Mouse (Mus musculus): ENCODE measurements at regions not wholly inside any gene's neighbourhood (a gene's known extent, or its start where the extent isn't known, plus 50 kb on each side); places are given as distances from the start of the nearest gene placed in this dataset.

DNA sequence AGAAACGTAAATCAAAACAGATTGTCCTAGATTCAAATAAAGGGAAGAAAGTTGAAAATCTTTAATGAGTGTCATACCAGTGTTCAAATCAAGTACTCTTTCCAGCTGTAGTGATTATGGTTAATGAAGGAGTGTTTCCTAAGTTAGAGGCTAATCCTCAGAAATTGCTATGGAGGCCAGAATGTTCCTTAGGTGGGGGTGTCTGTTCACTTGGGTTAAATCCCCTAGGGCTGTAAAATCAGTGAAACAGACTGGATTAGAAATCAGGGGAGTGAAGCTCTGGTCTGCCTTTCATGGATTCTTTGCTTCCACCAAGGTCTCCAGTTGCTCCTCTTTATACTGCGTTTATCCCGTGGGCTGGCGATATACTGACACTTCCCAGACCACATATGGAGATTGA lies 270.7 kb upstream of the 1700056E22Rik start:
- H3K4me3 ChIP-seq (ENCODE audit: insufficient read depth, low read length) = no peak overlapping the region
- no peak overlapping the region for H3K27ac ChIP-seq (ENCODE audit: insufficient read depth, low read length)
- no peak for TF ChIP-seq POLR2A (IDR thresholded peaks at IDR 0.05; ENCODE audit: extremely low read depth, insufficient read depth, low read length)
- no peak for TF ChIP-seq CTCF (IDR thresholded peaks at IDR 0.05; ENCODE audit: extremely low read depth, insufficient read depth, low read length)
- H3K4me1 ChIP-seq (ENCODE audit: control insufficient read depth, insufficient read depth, low read length) = no peaks in the 10 kb centered on the region

DNA sequence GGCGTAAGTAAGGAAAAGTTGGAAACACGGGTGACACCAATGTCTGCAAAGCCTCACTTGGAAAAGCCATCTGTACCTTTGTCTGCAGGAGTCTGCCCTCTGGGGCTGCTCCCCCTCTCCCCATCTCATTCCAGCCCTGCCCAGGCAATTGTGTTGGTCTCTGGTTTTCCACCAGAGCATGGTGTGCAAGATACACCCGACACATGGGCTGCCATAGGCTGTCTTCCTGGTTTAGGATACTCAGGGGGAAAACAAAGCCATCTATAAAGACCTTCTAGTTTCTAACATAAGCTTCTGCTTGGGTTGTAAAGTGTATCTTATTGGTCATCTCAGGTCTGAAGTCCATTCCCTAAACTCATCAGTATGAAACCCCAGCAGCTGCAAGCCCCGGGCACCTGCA lies 270.1 kb upstream of the 1700056E22Rik start:
- TF ChIP-seq CTCF (IDR thresholded peaks at IDR 0.05; ENCODE audit: extremely low read depth, insufficient read depth, low read length) (no peak), POLR2A (IDR thresholded peaks at IDR 0.05; ENCODE audit: extremely low read depth, insufficient read depth, low read length) (no peak)
- Histone ChIP-seq H3K27ac (ENCODE audit: insufficient read depth, low read length) (no peak overlapping the region), H3K4me3 (ENCODE audit: insufficient read depth, low read length) (no peak overlapping the region), H3K4me1 (ENCODE audit: control insufficient read depth, insufficient read depth, low read length) (no peaks in the 10 kb centered on the region)

DNA sequence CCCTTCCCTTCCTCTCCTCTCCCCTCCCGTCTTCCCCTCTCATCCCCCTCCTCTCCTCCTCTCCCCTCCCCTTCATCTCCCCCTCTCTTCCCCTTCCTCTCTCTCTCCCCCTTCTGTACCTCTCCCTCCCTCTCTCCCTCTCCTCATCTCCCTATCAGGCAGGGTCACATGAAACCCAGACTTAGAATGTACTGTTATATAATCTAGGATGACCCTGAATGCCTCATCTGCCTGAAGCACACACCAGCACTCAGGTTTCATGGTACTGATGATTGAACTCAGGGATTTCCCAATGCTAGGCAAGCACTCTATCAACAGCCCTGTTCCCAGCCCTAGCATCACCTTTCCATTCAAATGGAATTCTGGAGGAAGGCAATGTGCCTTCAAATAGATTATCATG lies 264.6 kb upstream of the 1700056E22Rik start:
- no peak overlapping the region for H3K4me3 ChIP-seq (ENCODE audit: insufficient read depth, low read length)
- no peak overlapping the region for H3K27ac ChIP-seq (ENCODE audit: insufficient read depth, low read length)
- TF ChIP-seq CTCF (IDR thresholded peaks at IDR 0.05; ENCODE audit: extremely low read depth, insufficient read depth, low read length) = no peak
- TF ChIP-seq POLR2A (IDR thresholded peaks at IDR 0.05; ENCODE audit: extremely low read depth, insufficient read depth, low read length) = no peak
- H3K4me1 ChIP-seq (ENCODE audit: control insufficient read depth, insufficient read depth, low read length) = no peaks in the 10 kb centered on the region

DNA sequence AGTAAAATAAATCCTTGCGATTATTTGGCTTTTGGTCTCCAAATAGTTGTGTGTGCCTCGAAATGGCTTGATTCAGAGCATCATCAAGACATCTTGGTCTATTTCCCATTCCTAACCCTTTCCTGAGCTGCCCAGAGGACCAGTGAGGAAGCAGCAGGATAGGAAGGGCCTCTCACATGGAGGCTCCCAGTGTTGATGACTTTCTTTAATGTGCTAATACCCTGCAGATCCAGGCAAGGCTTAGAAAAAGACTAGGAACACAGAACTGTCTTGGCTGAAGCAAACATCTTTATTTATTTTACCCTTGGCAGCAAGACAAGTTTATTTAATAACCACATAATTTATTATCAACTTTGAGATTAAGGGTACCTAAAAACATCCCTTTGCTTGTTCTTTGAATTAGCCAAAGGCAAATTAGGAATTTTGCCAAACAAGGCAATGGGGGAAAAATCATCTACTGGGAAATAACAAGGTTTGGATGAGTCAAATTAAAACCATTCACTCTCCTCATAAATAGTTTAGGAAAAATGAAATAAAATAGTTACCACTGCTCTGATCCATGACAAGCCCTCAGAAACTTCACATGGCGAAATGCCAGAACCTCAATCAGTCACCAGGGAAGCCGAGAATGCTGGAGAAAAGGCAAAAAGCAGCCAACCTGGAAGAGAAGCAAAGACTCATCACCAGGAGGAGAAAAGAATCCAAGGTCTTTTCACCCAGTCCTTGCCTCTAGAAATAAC lies 263.1 kb upstream of the 1700056E22Rik start:
- H3K4me3 ChIP-seq (ENCODE audit: insufficient read depth, low read length) = no peak overlapping the region
- H3K27ac ChIP-seq (ENCODE audit: insufficient read depth, low read length) = no peak overlapping the region
- no peaks in the 10 kb centered on the region for H3K4me1 ChIP-seq (ENCODE audit: control insufficient read depth, insufficient read depth, low read length)
- TF ChIP-seq CTCF (IDR thresholded peaks at IDR 0.05; ENCODE audit: extremely low read depth, insufficient read depth, low read length) = no peak
- no peak for TF ChIP-seq POLR2A (IDR thresholded peaks at IDR 0.05; ENCODE audit: extremely low read depth, insufficient read depth, low read length)

DNA sequence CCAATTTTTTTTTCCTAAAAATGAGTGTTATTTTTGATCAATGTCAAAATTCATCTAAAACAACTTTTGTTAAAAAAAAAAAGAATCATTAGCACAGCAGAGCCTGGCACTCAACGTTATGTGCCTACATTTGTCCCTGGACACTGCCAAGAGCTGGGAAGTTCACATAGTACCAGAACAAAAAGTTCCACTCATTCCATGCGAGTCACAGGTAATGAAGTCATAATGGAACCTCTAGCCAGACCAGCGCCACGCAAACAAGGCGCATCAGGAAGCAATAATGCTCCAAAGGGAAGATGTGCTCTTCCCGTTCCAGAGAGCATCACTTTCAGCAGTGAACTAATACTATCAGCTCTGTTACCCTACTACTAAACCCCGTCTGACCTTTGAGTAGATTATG lies 257.0 kb upstream of the 1700056E22Rik start:
- no peak overlapping the region for H3K27ac ChIP-seq (ENCODE audit: insufficient read depth, low read length)
- no peaks in the 10 kb centered on the region for H3K4me1 ChIP-seq (ENCODE audit: control insufficient read depth, insufficient read depth, low read length)
- no peak for TF ChIP-seq CTCF (IDR thresholded peaks at IDR 0.05; ENCODE audit: extremely low read depth, insufficient read depth, low read length)
- no peak for TF ChIP-seq POLR2A (IDR thresholded peaks at IDR 0.05; ENCODE audit: extremely low read depth, insufficient read depth, low read length)
- no peak overlapping the region for H3K4me3 ChIP-seq (ENCODE audit: insufficient read depth, low read length)

DNA sequence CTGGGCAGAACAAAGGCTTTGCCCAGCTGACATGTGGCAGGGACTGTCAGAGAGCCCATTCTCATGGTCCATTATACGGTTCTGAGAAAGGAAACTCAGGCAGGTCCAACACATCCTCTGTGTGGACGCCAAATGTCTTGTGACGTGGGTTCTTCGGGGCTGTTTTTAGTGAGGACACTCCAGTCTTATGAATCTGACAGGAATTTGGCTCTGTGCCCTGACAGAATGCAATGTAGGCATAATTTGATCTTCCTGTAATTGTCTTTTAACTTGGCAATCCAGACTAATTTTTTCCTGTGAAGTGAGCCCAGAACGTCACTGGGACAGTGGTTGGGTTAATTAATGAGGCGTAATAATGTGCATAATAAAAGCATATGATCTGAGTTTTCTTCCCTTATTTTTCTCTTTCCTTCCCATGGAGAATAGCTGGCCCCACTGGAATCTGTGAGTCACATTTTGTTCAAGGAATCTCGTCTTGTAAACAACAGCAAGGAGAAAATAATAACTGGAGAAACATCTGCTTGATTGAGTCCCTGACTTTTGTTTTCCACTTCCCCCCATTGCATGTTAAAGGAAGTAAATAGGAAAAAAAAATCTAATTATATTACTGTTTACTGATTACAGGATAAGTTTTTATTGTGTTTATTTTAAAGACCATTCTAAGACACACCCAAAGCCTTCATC lies 255.8 kb upstream of the 1700056E22Rik start:
- Histone ChIP-seq H3K4me1 (ENCODE audit: control insufficient read depth, insufficient read depth, low read length) (no peaks in the 10 kb centered on the region), H3K4me3 (ENCODE audit: insufficient read depth, low read length) (no peak overlapping the region), H3K27ac (ENCODE audit: insufficient read depth, low read length) (no peak overlapping the region)
- TF ChIP-seq POLR2A (IDR thresholded peaks at IDR 0.05; ENCODE audit: extremely low read depth, insufficient read depth, low read length) = no peak
- no peak for TF ChIP-seq CTCF (IDR thresholded peaks at IDR 0.05; ENCODE audit: extremely low read depth, insufficient read depth, low read length)

DNA sequence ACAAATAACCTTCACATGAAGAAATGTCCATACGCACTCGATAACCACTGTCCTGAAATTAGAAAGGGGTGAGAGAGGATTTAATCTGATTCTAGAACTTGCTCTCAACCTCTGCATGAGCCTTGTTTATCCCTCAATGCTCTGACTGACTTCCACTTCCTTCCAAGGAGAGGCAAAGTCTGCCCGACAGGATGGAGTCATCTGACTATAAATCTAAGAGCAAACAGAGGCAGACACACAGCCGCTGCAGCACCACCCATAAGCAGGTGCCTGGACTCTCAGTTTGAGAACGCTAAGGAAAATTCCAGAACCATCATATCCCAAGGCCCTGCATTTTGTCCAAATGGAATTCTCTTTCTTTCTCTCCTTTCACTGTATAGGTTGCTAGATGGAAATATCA lies 247.7 kb upstream of the 1700056E22Rik start:
- TF ChIP-seq CTCF (IDR thresholded peaks at IDR 0.05; ENCODE audit: extremely low read depth, insufficient read depth, low read length) = no peak
- no peak for TF ChIP-seq POLR2A (IDR thresholded peaks at IDR 0.05; ENCODE audit: extremely low read depth, insufficient read depth, low read length)
- Histone ChIP-seq H3K27ac (ENCODE audit: insufficient read depth, low read length) (no peak overlapping the region), H3K4me1 (ENCODE audit: control insufficient read depth, insufficient read depth, low read length) (no peaks in the 10 kb centered on the region), H3K4me3 (ENCODE audit: insufficient read depth, low read length) (no peak overlapping the region)

DNA sequence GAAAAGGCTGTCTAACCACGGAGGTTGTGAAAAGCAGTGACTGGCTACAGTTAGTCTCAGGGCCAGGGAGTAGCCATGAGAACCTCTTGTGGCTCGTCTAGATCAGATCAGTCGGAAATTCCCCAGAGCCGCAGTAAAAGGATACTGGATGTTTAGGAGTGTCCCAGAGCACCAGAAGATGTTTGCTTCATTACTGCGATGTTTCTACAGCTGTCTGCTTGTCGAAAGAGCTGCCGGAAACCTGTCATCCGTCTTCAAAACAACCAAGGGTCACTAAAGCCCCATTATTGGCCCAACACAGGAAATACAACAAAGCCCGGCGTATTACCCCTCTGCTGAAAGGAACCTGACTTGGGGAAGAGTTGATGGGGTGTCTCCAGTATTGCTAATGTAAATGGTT lies 245.2 kb upstream of the 1700056E22Rik start:
- Histone ChIP-seq H3K4me3 (ENCODE audit: insufficient read depth, low read length) (no peak overlapping the region), H3K4me1 (ENCODE audit: control insufficient read depth, insufficient read depth, low read length) (no peaks in the 10 kb centered on the region), H3K27ac (ENCODE audit: insufficient read depth, low read length) (no peak overlapping the region)
- no peak for TF ChIP-seq CTCF (IDR thresholded peaks at IDR 0.05; ENCODE audit: extremely low read depth, insufficient read depth, low read length)
- TF ChIP-seq POLR2A (IDR thresholded peaks at IDR 0.05; ENCODE audit: extremely low read depth, insufficient read depth, low read length) = no peak

DNA sequence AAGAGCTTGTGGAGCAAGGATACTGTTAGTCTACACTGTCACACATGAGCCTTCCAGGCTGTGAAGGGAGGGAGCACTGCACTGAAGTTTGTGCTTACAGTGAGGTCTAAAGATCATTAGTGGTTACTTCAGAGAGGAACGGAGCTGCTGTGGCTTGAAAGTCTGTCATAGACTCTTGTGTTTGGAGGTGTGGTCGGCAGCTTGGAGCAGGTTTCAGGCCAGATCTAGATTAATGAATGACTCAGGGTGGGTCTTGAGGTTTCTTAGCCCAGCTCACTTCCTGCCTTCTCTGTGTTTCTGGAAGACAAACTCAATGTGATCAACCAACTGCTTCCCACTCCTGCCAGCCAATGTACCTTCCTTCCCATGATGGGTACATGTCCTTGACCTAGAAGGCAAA lies 242.9 kb upstream of the 1700056E22Rik start:
- no peak overlapping the region for H3K4me3 ChIP-seq (ENCODE audit: insufficient read depth, low read length)
- TF ChIP-seq CTCF (IDR thresholded peaks at IDR 0.05; ENCODE audit: extremely low read depth, insufficient read depth, low read length) (no peak), POLR2A (IDR thresholded peaks at IDR 0.05; ENCODE audit: extremely low read depth, insufficient read depth, low read length) (no peak)
- no peak overlapping the region for H3K27ac ChIP-seq (ENCODE audit: insufficient read depth, low read length)
- no peaks in the 10 kb centered on the region for H3K4me1 ChIP-seq (ENCODE audit: control insufficient read depth, insufficient read depth, low read length)

DNA sequence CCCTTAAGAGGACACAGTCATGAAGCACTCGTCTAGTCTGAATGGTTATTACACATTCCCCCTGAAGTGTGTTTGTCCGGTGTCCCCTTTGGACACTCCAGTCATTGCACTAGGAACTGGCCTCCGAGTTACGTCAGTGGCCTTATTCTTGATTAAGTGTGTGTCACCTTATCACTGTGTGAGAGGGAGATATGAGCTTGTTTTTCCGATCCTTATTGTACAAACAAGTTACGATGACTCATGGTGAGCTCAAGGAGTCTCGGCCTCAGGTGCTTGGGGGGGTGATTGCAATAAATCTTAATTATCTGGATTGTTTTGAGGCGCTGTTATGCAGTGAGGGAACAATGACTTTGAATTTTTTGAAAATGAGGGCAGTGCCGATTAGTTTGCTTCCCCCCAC lies 241.8 kb upstream of the 1700056E22Rik start:
- no peaks in the 10 kb centered on the region for H3K4me1 ChIP-seq (ENCODE audit: control insufficient read depth, insufficient read depth, low read length)
- no peak for TF ChIP-seq CTCF (IDR thresholded peaks at IDR 0.05; ENCODE audit: extremely low read depth, insufficient read depth, low read length)
- TF ChIP-seq POLR2A (IDR thresholded peaks at IDR 0.05; ENCODE audit: extremely low read depth, insufficient read depth, low read length) = no peak
- no peak overlapping the region for H3K27ac ChIP-seq (ENCODE audit: insufficient read depth, low read length)
- no peak overlapping the region for H3K4me3 ChIP-seq (ENCODE audit: insufficient read depth, low read length)

All from cortical plate, adult 2 months (tissue).